Mouse (Mus musculus): Measurements from ENCODE around the gene Tm9sf4.

DNA sequence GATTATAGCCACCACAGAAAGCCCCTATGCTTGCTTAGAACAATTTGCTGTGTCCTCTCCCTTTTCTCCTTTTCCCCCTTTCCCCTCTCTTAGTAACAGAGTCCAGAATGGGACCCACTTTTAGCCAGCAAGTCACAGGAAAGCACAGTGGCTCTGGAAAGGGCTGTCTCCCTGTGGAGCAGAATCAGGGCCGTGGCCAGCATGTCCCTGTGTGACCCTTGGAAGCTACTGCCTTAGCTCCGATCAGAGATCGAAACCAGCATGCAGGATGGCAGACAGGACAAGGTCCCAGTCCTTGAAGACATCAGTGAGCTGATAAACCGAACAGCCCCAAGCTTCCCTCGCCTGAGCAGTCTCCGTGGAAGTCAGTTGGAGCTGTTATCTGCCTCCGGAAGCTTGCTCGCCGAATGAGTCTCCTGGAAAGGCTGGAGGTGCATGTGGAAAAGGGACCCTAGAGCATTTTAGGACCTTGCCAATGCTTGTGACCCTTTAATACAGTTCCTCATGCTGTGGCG, 56.8 kb downstream of the Tm9sf4 start:
- no peak for TF ChIP-seq CTCF (IDR thresholded peaks at IDR 0.05; ENCODE audit: borderline replicate concordance, control insufficient read depth, extremely low read depth, insufficient read depth, low read length, poor library complexity)
- TF ChIP-seq POLR2A (IDR thresholded peaks at IDR 0.05; ENCODE audit: control insufficient read depth, extremely low read depth, insufficient read depth, low read length, poor library complexity), result no peak

Measured in thymus, adult 2 months (tissue).